Mouse (Mus musculus) gastrocnemius, adult 2 months (tissue): ENCODE data around the gene Lama2. TPM values are rescaled to one million over a fixed set of nuclear protein-coding genes. Genes with fewer than 3 reads are reported as not detected.

Experiments
- DNase-seq: peaks from one replicate; pipeline ENCODE4 v3.0.0; 2022
- H3K27ac ChIP-seq: fragments of 200-600 bp; 2 replicates; pipeline ENCODE4 v1.8.1; 2022; ENCODE audit warnings: mild to moderate bottlenecking
- H3K4me3 ChIP-seq: fragments of 200-600 bp; 2 replicates; pipeline ENCODE4 v1.8.1; 2022; ENCODE audit warnings: mild to moderate bottlenecking, moderate library complexity
- CTCF ChIP-seq: fragments of 200-600 bp; IDR thresholded peaks from 2 replicates; pipeline ENCODE4 v1.8.1; 2022; ENCODE audit warnings: antibody characterized with exemption, mild to moderate bottlenecking, moderate library complexity
- intact Hi-C: fragments of 180-260 bp; cut with DNase I; formaldehyde crosslinking; loops from one replicate; pipeline ENCODE4 v1.15.1; 2025
- long read RNA-seq, 2 experiments: library from polyadenylated mRNA; stranded (forward); transcript quantifications; one replicate each; pipeline ENCODE4 v2.0.0; 2021
- total RNA-seq, 2 experiments: library from RNA; stranded (reverse); gene quantifications; 2 replicates each; pipeline ENCODE4 v1.2.3; 2021

Lama2 gene
- 10 to 100 TPM; 46.0 to 56.1 TPM for total RNA-seq
- long read RNA-seq, experiment 1, partial matches to known transcripts: 3 of 10 reads
- long read RNA-seq, experiment 1, other reads (novel, unspliced or antisense): 7 of 10 reads
- long read RNA-seq, experiment 2, partial matches to known transcripts: 3 of 5 reads
- long read RNA-seq, experiment 2, other reads (novel, unspliced or antisense): 2 of 5 reads

GRCm38 (mm10) chr10:27619658-27620057, at the start of gene Lama2:
Gene Lama2, minus strand, starts transcription at chr10:27619758.
- no peak for DNase-seq
- TF ChIP-seq CTCF: no peak
- Histone ChIP-seq H3K27ac (no peak within 1 kb of the TSS), H3K4me3 (no peak within 1 kb of the TSS)
- intact Hi-C loops: no loop called here

GRCm38 (mm10) chr10:27664391-27664790, 44.8 kb upstream of the Lama2 start:
- no peak for DNase-seq
- intact Hi-C loops: no loop called here
- Histone ChIP-seq H3K4me3 (no peak overlapping the region), H3K27ac (no peak overlapping the region)
- TF ChIP-seq CTCF: no peak

GRCm38 (mm10) chr10:27663396-27663795, 43.8 kb upstream of the Lama2 start:
- Histone ChIP-seq H3K27ac (no peak overlapping the region), H3K4me3 (no peak overlapping the region)
- intact Hi-C loops: no loop called here
- TF ChIP-seq CTCF: no peak
- DNase-seq: no peak

- intact Hi-C loops: no loop called here
- no peak overlapping the region for H3K4me3 ChIP-seq
- no peak for TF ChIP-seq CTCF
- DNase-seq: no peak
- H3K27ac ChIP-seq: peak overlapping the region; percentile 65
Observed at GRCm38 (mm10) chr10:27654164-27654563, 34.6 kb upstream of the Lama2 start.

- intact Hi-C loops: no loop called here
- TF ChIP-seq CTCF: no peak
- no peak for DNase-seq
Observed at GRCm38 (mm10) chr10:27652694-27653335, 33.3 kb upstream of the Lama2 start.

GRCm38 (mm10) chr10:27635721-27636120, 16.2 kb upstream of the Lama2 start:
- intact Hi-C loops: no loop called here
- no peak for TF ChIP-seq CTCF
- Histone ChIP-seq H3K4me3 (no peak overlapping the region), H3K27ac (no peak overlapping the region)
- no peak for DNase-seq

More at GRCm38 (mm10) chr10:27652694-27653335, 33.3 kb upstream of the Lama2 start:
- Histone ChIP-seq H3K4me3 (peak overlapping the region; percentile 56), H3K27ac (peak overlapping the region; percentile 65)

- no peak overlapping the region for H3K27ac ChIP-seq
- TF ChIP-seq CTCF: no peak
- no peak overlapping the region for H3K4me3 ChIP-seq
- intact Hi-C loops: no loop called here
- DNase-seq: no peak
Observed at GRCm38 (mm10) chr10:27631002-27631401, 11.4 kb upstream of the Lama2 start.

GRCm38 (mm10) chr10:27621697-27622449, 2.3 kb upstream of the Lama2 start:
- Histone ChIP-seq H3K4me3 (peak overlapping the region; percentile 50), H3K27ac (peak overlapping the region; percentile 71)
- no peak for TF ChIP-seq CTCF
- DNase-seq: peak; percentile 81
- intact Hi-C loops: no loop called here

GRCm38 (mm10) chr10:27617522-27618020, 2.0 kb downstream of the Lama2 start:
- Histone ChIP-seq H3K27ac (peak overlapping the region; percentile 89), H3K4me3 (no peak overlapping the region)
- intact Hi-C loops: no loop called here
- TF ChIP-seq CTCF: no peak
- peak; percentile 74 for DNase-seq

- intact Hi-C loops: no loop called here
- peak overlapping the region; percentile 89 for H3K27ac ChIP-seq
- TF ChIP-seq CTCF: no peak
- H3K4me3 ChIP-seq: peak overlapping the region; percentile 75
- peak; percentile 80 for DNase-seq
Observed at GRCm38 (mm10) chr10:27616641-27617415, 2.7 kb downstream of the Lama2 start.

- TF ChIP-seq CTCF: no peak
- no peak overlapping the region for H3K27ac ChIP-seq
- intact Hi-C loops: no loop called here
- DNase-seq: no peak
- no peak overlapping the region for H3K4me3 ChIP-seq
Observed at GRCm38 (mm10) chr10:27595675-27596074, 23.9 kb downstream of the Lama2 start.

- no peak for DNase-seq
- Histone ChIP-seq H3K4me3 (no peak overlapping the region), H3K27ac (peak overlapping the region; percentile 43; the same call in 1 of the 2 replicates)
- TF ChIP-seq CTCF: no peak
- intact Hi-C loops: no loop called here
Observed at GRCm38 (mm10) chr10:27533217-27533616, 86.3 kb downstream of the Lama2 start.
